Mouse (Mus musculus) adrenal gland, postnatal 36 days (tissue): ENCODE measurements around the gene Akap8. TPM values are rescaled to one million over a fixed set of nuclear protein-coding genes. Genes with fewer than 3 reads are reported as not detected.

Experiments
- DNase-seq, 2 experiments: peaks; one replicate each; pipeline ENCODE4 v3.0.0; 2021; ENCODE audit warnings: mixed read lengths in 1 of 2
- total RNA-seq, 2 experiments: library from RNA; stranded (reverse); gene quantifications; 2 replicates each; pipeline ENCODE4 v1.2.3; 2021

Akap8 gene
- total RNA-seq, 2 experiments from 2014 or later = 55.1 to 77.5 TPM

GRCm38 (mm10) chr17:32349037-32349732, 28.1 kb upstream of the Akap8 start:
- DNase-seq = no peak

GRCm38 (mm10) chr17:32348406-32348805, 27.4 kb upstream of the Akap8 start:
- DNase-seq = no peak

DNA sequence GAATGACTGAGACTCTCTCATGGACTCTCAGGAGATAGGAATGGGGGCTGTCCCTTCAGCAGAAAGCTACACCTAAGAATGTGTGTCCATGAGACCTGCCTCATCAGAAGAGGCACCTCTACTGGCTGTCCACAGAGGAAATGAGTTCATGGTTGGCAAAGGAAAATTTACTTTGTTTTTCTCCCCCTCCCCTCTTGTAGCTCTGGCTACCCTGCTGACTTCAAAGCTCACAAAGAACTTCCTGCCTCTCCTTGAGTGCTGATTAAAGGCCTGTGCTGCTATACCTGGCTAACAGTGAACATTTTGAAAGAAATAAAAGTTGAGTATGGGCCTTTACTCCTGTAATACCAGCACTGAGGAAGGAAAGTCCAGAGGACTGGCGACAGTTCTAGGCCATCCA, 20.1 kb upstream of the Akap8 start:
- no peak for DNase-seq

DNA sequence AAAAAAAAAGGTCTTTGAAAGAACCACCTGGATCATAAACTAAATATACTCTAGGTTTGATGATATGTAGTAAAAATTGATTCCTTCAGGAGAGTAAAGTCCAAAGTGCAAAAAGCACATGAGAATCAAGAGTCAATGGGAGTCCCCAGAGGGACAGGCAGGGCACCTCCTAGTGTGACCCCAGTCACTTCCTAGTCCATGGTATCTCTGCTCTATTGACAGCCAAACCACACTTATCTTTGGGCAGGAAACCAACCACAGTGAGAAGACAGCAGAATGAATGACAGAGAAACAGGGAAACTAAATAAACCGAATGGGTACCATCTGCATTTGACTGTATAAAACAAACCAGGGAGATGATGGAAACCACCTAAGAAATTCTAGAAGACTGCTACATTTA, 19.1 kb upstream of the Akap8 start:
- DNase-seq = no peak

- DNase-seq = no peak
These were observed 14.8 kb upstream of the Akap8 start for GRCm38 (mm10) chr17:32335869-32336268.

- DNase-seq = no peak
These were observed 13.9 kb upstream of the Akap8 start for GRCm38 (mm10) chr17:32334921-32335320.

DNA sequence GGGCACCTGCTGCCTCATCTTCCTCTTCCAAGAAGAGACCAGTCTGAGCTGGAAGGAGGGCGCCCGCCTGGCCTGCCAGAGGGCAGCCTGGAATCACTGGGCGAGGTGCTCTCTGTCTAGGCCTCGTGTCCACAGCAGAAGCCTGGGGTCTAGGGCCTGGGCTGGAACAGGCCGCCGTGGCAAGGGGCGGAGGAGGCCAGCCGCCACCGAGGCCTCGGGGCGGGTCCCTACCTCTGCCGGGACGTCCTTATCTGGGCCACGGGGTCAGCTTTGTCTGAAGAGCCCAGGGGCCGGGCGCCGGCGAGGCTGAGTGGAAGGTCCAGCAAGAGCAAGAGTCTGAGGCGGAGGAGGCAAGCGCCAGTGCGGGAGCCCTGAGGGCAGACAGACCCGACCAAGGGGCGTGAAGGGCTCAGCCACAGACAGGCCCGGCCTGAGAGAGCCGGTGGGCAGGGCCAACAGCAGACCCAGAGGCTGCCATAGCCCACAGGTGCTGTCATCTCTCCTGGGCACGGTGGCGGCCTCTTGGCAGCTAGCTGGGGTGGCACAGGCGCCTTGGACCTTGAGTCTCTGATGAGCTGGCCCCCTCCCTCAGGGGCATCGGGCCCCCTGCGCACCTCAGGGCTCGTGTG, 12.8 kb upstream of the Akap8 start:
- DNase-seq = no peak

GRCm38 (mm10) chr17:32327501-32327900, 6.5 kb upstream of the Akap8 start:
- no peak for DNase-seq

DNA sequence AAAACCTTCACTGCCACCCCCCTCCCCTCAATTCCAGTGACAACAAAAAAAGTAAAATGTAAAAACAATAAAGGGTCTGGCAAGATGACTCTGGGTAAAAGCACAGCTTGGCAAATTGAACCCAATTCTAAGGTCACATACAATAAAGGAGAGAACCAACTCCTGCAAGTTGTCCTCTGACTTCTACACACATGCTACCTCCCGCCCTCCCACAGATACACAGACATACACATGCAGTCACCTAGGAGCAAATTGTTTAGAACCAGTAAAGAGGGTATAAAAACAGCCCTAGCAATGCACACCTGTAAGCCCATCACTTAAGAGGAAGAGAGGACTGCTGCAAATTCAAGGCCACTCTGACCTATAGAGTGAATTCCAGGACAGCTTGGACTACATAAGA, 1.8 kb upstream of the Akap8 start:
- DNase-seq = no peak

GRCm38 (mm10) chr17:32321836-32322235, 798 bp upstream of the Akap8 start:
- DNase-seq = peak; percentile 17 to 23

DNA sequence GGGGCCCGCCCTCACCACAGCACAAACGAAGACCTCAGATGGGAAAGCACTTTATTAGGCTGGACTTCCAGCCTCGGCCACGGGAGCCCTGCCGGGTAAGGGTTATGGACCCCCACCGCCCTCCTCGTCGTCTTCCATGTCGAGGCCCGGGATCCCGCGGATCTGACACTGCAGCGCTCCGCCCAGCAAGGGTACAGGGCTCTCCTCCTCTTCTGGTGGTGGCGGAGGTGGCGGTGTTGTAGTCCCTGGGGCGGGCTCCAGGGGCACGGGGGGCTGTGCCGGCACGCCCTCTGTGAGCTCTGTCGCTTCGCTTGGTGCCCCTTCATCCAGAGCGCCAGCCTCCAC, 324 bp upstream of the Akap8 start:
- no peak for DNase-seq

- no peak for DNase-seq
These were observed 1.1 kb downstream of the Akap8 start for GRCm38 (mm10) chr17:32319950-32320349.

DNA sequence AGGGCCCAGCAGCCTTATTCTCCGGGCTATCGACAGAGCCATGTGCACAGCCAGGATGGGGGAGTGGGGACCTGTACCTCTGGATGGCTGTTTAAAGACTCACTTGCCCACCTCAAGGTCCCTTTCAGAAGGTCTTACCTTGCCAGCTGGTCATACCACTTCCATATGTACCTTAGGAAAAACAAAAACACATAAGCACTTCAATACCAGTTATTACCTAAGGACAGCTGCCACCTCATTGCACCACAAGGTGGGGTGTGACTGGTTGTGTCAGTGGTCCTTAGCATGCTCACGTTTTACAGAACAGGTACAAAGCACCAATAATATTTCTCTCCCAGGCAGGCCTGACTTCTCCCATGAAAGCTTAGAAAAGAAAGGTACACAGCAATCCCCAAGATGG, 3.3 kb downstream of the Akap8 start:
- DNase-seq = no peak

GRCm38 (mm10) chr17:32317032-32317431, 4.0 kb downstream of the Akap8 start:
- no peak for DNase-seq

DNA sequence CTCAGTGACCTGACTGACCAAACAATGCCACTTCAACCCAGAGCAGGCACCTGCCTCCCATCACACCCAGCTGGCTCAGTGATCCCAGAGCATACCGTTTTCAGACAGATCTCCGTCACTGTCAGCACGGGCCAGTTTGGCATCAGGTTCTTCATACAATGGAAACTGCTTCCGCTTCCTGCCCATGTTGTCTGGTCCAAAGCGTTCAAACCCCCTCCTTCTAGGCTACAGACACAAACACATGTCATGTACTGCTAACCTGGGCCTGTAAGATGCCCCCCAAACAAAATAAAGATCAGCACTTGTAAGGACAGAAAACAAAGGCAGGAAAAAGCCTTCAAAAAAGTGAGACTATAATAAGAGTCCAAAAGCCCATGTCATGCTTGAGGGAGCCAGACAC, 5.5 kb downstream of the Akap8 start:
- DNase-seq = no peak

DNA sequence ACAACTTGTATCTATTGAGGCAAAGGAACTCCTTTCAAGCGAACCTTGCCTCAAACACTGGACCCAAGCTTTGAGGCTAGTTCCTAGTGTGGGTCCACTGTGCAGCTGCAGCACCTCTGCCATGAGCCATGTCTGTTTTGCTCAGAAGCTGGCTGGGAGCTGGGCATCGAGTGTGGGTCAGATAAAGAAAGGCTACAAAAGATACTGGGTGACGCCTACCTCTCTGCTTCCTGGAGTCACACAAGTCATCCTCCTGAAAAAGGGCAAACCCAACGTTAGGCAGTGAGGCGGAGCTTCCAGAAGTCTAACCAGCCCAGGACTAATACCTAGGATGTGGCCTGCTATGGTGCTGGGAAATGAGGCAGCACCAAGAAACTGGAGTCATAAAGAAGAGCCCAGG, 7.1 kb downstream of the Akap8 start:
- no peak for DNase-seq

- DNase-seq = no peak
These were observed 8.2 kb downstream of the Akap8 start for GRCm38 (mm10) chr17:32312801-32313200.

GRCm38 (mm10) chr17:32307963-32308362, 13.1 kb downstream of the Akap8 start:
- no peak for DNase-seq

- DNase-seq = no peak
These were observed 22.9 kb downstream of the Akap8 start for GRCm38 (mm10) chr17:32298125-32298524.

- no peak for DNase-seq
These were observed 25.1 kb downstream of the Akap8 start for GRCm38 (mm10) chr17:32295901-32296300.

DNA sequence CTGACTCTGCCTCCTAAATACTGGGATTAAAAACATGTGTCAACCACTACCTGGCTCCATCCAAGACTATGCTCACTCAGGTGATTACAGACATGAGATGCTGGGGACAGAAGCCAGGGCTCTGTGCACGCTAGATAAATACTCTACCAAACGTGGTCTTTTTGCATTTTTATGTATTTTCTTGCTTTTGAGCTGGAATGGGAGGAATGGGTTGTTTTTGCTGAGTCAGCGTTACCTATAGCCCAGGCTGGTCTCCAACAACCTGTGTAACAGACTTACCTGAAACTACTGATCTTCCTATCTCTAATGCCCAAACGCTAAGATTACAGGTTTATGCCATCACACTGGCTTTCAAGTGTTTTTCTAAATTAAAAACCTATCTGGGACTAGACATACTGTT, 25.9 kb downstream of the Akap8 start:
- no peak for DNase-seq

DNA sequence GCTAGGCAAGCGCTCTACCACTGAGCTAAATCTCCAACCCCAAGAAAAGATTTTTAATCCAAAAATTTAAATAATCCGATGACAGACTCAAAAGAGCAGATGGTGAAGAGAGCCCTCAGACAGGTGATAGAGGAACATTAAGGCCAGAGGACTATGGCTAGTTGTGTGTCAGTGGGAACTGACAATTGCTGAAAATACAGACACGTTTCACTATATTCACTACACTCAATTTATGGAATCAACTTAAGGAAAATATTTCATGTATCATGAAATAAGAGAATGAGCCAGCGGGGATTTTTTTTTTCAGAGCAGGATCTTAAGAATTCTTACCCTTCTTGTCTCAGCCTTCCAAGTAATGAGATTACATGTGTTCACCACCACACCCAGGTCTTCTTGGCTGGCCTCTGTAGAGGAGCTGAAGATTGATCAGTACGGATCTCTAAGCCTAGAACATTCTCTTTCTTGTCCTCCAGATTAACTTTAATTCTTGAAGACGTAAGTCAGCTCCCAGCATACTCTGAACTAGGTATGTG, 35.8 kb downstream of the Akap8 start:
- no peak for DNase-seq

DNA sequence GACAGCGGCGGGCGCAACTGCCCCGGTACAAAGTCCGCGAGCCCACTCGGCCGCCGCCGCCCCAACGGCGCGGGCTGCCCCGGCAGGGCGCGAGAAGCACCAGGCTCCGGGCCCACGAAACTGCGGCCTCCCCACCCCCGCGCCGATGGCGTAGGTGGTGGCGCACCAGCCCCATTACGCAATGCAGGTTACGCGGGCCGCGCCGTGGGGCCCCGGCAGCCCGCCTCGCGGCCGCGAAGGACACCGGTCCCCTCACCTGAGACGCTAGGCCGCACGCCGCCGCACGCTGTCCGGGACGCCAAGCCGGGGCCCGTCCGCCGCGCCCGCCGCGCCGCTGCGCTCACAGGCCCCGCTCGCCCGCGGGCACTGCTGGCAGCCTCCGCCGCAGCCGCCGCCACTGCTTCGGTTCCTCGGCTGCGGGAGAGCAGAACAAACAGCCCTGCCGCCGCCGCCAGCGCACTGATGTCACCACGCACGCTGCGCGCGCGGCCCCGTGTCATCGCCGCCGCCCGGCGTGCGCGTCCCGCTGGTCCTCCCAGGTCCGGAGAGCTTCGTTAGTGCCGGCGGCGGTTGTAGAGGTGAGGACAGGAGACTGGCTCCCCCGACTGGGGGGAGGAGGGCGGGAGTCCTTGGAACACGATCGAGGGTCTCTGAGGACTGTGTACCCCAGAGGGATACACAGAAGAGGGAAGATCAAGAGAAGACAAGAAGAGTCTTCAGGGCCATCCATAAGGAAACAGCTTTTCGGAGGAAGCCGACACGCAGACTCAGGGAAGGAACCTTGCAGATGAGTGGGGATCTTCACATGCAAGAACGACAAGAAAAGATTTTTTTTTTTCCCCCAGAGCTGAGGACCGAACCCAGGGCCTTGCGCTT, 36.5 kb downstream of the Akap8 start, which contains the start of gene Brd4:
Gene Brd4, minus strand, starts transcription at position 461 of the 876 bp plus-strand sequence.
- peak; percentile 92 to 94 for DNase-seq
